Mouse (Mus musculus) hindbrain, embryonic 13.5 days (tissue): Measurements from ENCODE around the gene Umodl1. TPM values are rescaled to one million over a fixed set of nuclear protein-coding genes. Genes with fewer than 3 reads are reported as not detected.

Experiments used
- ATAC-seq: fragments of 200-750 bp; cut with Nextera tagmentation; 2 replicates; pipeline ENCODE4 v1.8.0; 2017; ENCODE audit warnings: moderate TSS enrichment; ENCODE audit not compliant: low FRiP score
- H3K27ac ChIP-seq: fragments of 300-500 bp; sonication (generic); 2 replicates; pipeline ENCODE4 v1.5.1; 2015; ENCODE audit warnings: inconsistent platforms, mild to moderate bottlenecking, moderate library complexity
- H3K27me3 ChIP-seq: fragments of 300-500 bp; sonication (generic); 2 replicates; pipeline ENCODE4 v1.6.1; 2015; ENCODE audit warnings: mild to moderate bottlenecking, inconsistent platforms
- H3K36me3 ChIP-seq: fragments of 300-500 bp; sonication (generic); 2 replicates; pipeline ENCODE4 v1.6.1; 2015; ENCODE audit warnings: mild to moderate bottlenecking, inconsistent platforms
- H3K4me1 ChIP-seq: fragments of 300-500 bp; sonication (generic); replicated peaks from 2 replicates; pipeline ENCODE4 v1.6.1; 2015; ENCODE audit warnings: inconsistent platforms
- H3K4me2 ChIP-seq: fragments of 300-500 bp; sonication (generic); 2 replicates; pipeline ENCODE4 v1.6.1; 2015; ENCODE audit warnings: inconsistent platforms, mild to moderate bottlenecking, moderate library complexity
- H3K4me3 ChIP-seq: fragments of 300-500 bp; sonication (generic); 2 replicates; pipeline ENCODE4 v1.5.1; 2015; ENCODE audit warnings: mild to moderate bottlenecking, inconsistent platforms
- H3K9ac ChIP-seq: fragments of 300-500 bp; sonication (generic); 2 replicates; pipeline ENCODE4 v1.6.1; 2015; ENCODE audit warnings: mild to moderate bottlenecking, inconsistent platforms
- H3K9me3 ChIP-seq: fragments of 300-500 bp; sonication (generic); 2 replicates; pipeline ENCODE4 v1.6.1; 2016; ENCODE audit warnings: inconsistent platforms
- WGBS: fragments of 180-500 bp; shearing (Covaris S2); methylation state at CpG from one replicate; pipeline ENCODE4 v1.1.7; 2015; 5-methylcytosine and 5-hydroxymethylcytosine counted together
- polyA plus RNA-seq: library from polyadenylated mRNA; unstranded; fragments of >200 nt; fragmentation: Nextera tagmentation; extraction: Ambion mirVana; gene quantifications from 2 replicates; pipeline ENCODE4 v1.2.1, GENCODE M21; 2015

Gene Umodl1
- polyA plus RNA-seq, 1 experiment from 2014 or later = not detected

DNA sequence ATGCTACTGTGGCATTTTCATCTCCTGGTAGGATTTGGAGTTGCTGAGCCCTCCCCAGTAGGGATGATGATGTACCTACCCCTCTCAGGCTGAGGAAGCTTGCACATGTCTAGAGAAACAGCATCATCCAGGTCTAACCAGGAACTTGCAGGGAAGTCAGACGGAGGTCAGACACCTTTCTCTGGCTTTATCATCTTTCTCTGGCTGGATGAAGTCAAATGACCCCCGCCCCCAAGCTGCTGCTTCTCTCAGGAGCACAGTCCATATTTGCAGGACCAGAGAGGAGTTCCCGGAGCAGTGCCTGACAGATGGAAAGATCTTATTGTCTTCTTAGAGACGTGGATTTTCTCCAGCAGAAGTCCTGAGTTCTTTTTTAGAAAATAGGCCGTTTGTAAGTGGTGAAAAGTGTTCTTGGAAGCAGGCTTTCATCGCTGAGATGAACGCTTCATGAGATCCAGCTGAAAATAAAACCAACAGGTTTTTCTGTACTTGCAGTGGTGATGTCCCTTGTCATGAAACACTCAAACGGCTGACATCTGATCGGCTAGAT, 74.5 kb downstream of the Umodl1 start:
- no peaks in the 10 kb centered on the region for H3K36me3 ChIP-seq
- ATAC-seq = no peak
- H3K4me1 ChIP-seq = peaks cover 8% of the 10 kb centered on the region
- H3K4me2 ChIP-seq = no peak overlapping the region
- H3K4me3 ChIP-seq = no peak overlapping the region
- H3K27ac ChIP-seq = no peak overlapping the region
- H3K9ac ChIP-seq = no peak overlapping the region
- peaks cover 12% of the 10 kb centered on the region for H3K9me3 ChIP-seq
- H3K27me3 ChIP-seq = no peaks in the 10 kb centered on the region
- WGBS = 87% methylated on average over 9 of the region's 9 CpGs

DNA sequence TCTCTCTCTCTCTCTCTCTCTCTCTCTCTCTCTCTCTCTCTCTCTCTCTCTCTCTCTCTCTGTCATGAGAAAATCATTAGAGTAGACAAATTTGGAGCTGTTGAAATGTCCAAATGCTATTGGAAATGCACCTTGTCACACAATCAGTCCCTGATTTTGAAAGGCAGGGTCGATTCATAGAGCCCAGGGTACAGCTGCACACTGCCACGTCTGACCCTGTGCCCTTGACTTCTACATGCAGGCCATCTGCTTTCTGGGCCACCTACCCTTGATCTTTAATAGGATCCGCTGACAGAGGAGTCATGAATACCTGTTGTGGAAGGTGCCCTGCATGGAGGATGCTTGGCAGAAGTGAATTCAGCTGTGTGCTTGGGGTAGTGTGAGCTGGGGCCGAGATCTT, 75.0 kb downstream of the Umodl1 start:
- 86% methylated on average over 4 of the region's 4 CpGs for WGBS
- H3K4me2 ChIP-seq = no peak overlapping the region

DNA sequence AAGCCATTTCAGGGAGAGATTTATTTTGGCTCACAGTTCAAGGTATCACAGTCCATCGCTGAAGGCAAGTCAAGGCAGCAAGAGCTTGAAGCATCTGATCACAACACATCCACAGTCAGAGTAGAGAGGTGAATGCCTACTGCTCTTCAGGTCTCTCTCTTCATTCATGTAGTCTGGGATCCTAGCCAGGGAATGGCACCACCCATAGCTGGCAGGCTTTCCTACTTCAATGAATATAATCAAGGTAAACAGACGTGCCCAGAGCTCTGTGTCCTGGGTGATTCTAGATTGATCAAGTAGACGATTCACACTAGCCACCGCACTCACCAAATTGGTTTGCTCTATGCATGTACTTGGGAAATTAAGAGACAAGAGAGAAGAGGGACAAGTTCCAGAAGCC, 77.9 kb downstream of the Umodl1 start:
- ATAC-seq = no peak
- no peaks in the 10 kb centered on the region for H3K36me3 ChIP-seq
- WGBS = 88% methylated on average over 4 of the region's 4 CpGs
- no peak overlapping the region for H3K9ac ChIP-seq
- no peaks in the 10 kb centered on the region for H3K27me3 ChIP-seq
- no peak overlapping the region for H3K27ac ChIP-seq
- H3K4me1 ChIP-seq = peaks cover 23% of the 10 kb centered on the region
- peaks cover 12% of the 10 kb centered on the region for H3K9me3 ChIP-seq
- H3K4me3 ChIP-seq = no peak overlapping the region
- no peak overlapping the region for H3K4me2 ChIP-seq

More for the DNA sequence above, 75.0 kb downstream of the Umodl1 start:
- no peak for ATAC-seq
- H3K27ac ChIP-seq = no peak overlapping the region
- H3K9ac ChIP-seq = no peak overlapping the region
- peaks cover 13% of the 10 kb centered on the region for H3K4me1 ChIP-seq
- no peaks in the 10 kb centered on the region for H3K36me3 ChIP-seq
- H3K4me3 ChIP-seq = no peak overlapping the region
- H3K9me3 ChIP-seq = peaks cover 12% of the 10 kb centered on the region
- H3K27me3 ChIP-seq = no peaks in the 10 kb centered on the region

DNA sequence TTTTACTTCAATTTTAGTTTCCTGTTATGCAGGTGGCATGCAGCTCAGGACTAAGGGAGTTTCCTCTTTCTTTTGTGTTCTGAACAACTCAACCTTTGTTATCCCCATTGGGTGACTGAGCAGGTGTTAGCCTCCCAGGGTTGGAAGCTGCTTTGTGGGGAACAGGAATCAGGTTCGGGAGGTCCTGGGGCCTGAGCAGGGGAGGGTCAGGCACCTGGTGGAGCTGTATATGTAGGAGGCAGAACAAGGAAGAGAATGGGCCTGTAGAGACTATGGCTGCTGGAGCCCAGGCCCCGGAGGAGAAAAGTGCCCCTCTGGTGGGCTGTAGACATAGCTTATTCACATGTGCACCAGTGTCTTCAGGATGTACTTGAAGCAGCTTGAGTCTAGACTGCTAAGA, 78.8 kb downstream of the Umodl1 start:
- no peak for ATAC-seq
- no peak overlapping the region for H3K9ac ChIP-seq
- peak overlapping the region; percentile 62; the same call in 1 of the 2 replicates for H3K27ac ChIP-seq
- peaks cover 12% of the 10 kb centered on the region for H3K9me3 ChIP-seq
- H3K4me1 ChIP-seq = peaks cover 23% of the 10 kb centered on the region
- H3K4me2 ChIP-seq = no peak overlapping the region
- no peaks in the 10 kb centered on the region for H3K27me3 ChIP-seq
- H3K36me3 ChIP-seq = no peaks in the 10 kb centered on the region
- 80% methylated on average over 2 of the region's 2 CpGs for WGBS
- H3K4me3 ChIP-seq = no peak overlapping the region

DNA sequence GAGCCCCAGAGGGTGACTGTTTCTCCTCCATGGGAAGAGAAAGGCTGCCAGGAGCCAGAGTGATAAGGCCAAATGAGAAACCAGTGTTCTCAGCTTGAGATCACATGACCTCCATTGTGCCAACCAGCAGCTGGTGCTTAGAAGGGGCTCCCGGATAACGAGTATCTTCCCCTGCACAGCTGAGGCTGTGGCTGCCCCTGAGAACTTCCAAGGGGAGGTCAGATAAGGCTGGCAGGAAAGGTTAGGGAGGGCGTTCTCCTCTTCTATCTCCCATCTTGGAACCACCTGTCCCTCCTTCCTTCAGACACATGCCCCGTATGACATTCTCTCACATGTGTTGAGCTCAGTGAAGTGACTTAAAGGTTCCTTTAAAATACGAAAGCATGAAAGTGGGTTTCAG, 79.7 kb downstream of the Umodl1 start:
- H3K27ac ChIP-seq = peak overlapping the region; percentile 62; the same call in 1 of the 2 replicates
- no peak overlapping the region for H3K4me3 ChIP-seq
- no peaks in the 10 kb centered on the region for H3K36me3 ChIP-seq
- H3K4me1 ChIP-seq = peaks cover 23% of the 10 kb centered on the region
- no peak overlapping the region for H3K4me2 ChIP-seq
- 0 out of 2 replicates have a peak, but pooled peaks have one; percentile 43 for ATAC-seq
- H3K9ac ChIP-seq = no peak overlapping the region
- no peaks in the 10 kb centered on the region for H3K27me3 ChIP-seq
- WGBS = 45% methylated on average over 5 of the region's 5 CpGs
- H3K9me3 ChIP-seq = peaks cover 12% of the 10 kb centered on the region

DNA sequence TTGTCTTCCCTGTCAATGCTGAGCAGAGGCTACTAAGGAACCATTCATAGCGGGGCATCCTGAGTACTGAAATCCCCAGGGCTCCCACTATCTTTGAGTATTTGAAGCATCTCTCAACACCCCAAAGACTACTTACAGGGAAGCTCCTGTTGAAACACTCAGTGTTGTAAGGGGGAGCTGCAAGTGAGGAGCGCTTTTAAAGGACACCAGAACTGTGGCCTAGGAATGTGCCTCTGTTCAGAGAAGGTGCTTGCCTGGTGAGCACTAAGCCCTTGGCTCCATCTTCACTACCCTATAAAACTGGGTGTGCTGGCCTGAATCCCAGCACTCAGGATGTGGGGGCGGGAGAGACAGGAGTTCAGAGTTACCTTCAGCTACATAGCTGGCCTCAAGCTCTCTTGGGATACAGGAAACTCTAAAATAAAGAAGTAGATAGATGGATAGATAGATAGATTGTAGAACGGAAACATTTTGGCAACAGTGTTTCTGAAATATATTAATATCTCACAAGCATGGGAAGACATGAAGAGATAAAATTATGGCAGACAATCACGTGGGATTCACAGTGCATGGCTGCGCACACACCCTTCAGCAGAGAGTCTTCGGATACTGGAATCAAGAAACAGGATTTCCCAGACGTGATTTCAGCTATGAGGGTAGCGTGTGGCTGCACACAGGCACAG, 80.4 kb downstream of the Umodl1 start:
- Histone ChIP-seq H3K27me3 (no peaks in the 10 kb centered on the region), H3K4me1 (peaks cover 23% of the 10 kb centered on the region), H3K4me2 (no peak overlapping the region), H3K36me3 (no peaks in the 10 kb centered on the region), H3K27ac (no peak overlapping the region), H3K4me3 (no peak overlapping the region), H3K9me3 (peaks cover 12% of the 10 kb centered on the region), H3K9ac (no peak overlapping the region)
- WGBS = 92% methylated on average over 9 of the region's 9 CpGs
- ATAC-seq = no peak

DNA sequence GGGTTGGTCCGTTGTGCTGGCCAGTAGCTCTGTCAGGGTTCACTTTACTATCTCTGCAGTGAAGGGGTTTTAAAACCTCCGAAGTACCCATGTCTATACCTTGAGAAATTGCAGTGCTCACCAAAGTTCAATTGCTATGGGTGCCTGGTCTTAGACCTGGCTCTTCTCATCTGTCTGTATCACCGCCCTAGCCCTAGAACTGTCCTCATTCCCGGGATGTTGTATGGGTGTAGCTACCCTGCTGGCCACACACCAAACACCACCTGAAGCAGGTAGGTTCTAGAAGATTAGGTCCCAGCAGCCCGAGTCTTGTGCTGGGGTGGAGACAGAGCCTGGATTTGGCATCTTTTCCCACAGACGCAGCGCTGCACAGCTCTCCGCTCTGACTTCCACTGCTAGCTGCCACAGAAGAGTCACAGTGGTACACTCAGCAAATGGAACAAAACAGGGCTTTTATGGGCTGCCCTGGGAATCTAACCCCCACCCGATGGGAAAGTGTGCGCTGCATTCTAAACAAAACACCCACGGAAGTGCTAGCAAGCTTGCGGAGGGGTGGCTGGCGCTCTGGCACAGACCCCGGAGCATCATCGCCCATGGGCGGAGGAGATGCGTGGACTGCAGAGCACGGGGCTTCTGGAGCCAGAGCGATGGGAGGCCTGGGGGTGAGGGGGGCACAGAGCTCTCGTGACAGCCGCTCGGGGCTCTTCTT, 81.9 kb downstream of the Umodl1 start:
- Histone ChIP-seq H3K4me2 (no peak overlapping the region), H3K27ac (no peak overlapping the region), H3K4me3 (no peak overlapping the region), H3K9ac (peak overlapping the region; percentile 19; the same call in 1 of the 2 replicates), H3K27me3 (no peaks in the 10 kb centered on the region), H3K4me1 (peaks cover 23% of the 10 kb centered on the region), H3K36me3 (no peaks in the 10 kb centered on the region), H3K9me3 (peaks cover 11% of the 10 kb centered on the region)
- WGBS = 74% methylated on average over 22 of the region's 22 CpGs
- peak; percentile 39; the same call in 1 of the 2 replicates for ATAC-seq

DNA sequence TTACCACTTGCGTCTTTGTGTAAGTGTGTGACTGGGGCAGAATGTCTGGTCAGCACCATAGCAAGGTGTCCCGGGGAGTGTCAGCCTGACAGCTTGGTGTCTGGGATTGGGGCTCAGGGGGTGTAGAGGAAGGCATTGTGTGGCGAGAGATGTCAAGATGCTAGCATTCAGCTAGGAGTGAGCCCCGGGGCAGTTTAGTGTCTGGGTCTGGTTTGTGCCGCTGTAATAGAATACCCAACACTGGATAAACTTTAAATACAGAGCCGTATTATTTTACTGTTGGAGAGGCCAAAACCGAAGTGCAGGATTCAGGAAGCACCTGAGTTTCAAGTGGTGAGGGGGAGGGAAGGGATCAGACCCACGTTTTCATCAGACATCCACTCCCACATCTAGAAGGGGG, 82.9 kb downstream of the Umodl1 start:
- no peaks in the 10 kb centered on the region for H3K27me3 ChIP-seq
- H3K4me1 ChIP-seq = peaks cover 23% of the 10 kb centered on the region
- no peak for ATAC-seq
- no peaks in the 10 kb centered on the region for H3K36me3 ChIP-seq
- H3K4me2 ChIP-seq = no peak overlapping the region
- 87% methylated on average over 8 of the region's 8 CpGs for WGBS
- peaks cover under 1% of the 10 kb centered on the region; the same call in 1 of the 2 replicates for H3K9me3 ChIP-seq
- no peak overlapping the region for H3K4me3 ChIP-seq
- H3K9ac ChIP-seq = no peak overlapping the region
- no peak overlapping the region for H3K27ac ChIP-seq

DNA sequence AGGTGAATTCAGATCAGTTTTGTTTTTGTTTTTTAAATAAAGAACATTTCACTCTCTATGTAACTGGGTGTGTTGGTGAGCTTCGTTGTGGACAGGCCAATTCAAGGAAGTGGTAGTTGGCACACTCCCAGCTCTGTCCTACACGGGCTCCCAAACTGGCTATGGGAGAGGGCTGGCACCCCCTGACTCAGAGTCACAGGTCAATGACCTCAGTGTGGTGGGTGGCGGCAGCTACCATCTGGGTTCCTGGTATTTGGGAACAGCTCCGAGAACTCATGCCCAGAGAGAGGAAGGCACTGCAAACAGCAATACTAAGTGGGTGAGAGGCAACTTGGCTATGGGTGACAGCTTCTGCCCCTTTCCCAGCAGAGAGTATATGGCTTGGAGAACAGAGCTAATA, 83.9 kb downstream of the Umodl1 start:
- H3K4me2 ChIP-seq = no peak overlapping the region
- 76% methylated on average over 4 of the region's 4 CpGs for WGBS
- H3K4me1 ChIP-seq = peaks cover 21% of the 10 kb centered on the region
- H3K4me3 ChIP-seq = no peak overlapping the region
- no peak overlapping the region for H3K27ac ChIP-seq
- ATAC-seq = no peak
- H3K27me3 ChIP-seq = no peaks in the 10 kb centered on the region
- H3K9me3 ChIP-seq = no peaks in the 10 kb centered on the region
- no peak overlapping the region for H3K9ac ChIP-seq
- no peaks in the 10 kb centered on the region for H3K36me3 ChIP-seq

DNA sequence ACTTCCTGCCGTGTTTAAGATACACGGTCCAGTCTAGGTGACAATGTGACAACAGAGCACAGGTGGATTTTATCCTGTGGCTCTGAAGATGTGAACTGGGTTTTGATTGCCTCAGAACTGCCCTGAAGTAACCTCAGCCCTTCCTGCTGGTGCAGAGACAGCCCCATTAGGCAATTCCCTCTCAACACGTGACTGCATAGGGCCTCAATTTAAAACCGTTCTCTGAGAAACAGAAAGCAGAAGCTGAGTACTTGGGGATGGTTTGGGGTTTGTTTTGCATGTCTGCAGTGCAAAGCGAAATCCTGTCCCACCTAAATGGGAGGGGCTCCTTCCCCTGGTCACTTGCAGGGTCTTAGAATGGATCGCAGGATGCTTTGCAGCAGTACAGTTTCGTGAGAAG, 85.2 kb downstream of the Umodl1 start:
- ATAC-seq = no peak
- WGBS = 73% methylated on average over 7 of the region's 7 CpGs
- Histone ChIP-seq H3K4me2 (no peak overlapping the region), H3K27me3 (0 out of 2 replicates have a peak, but pooled peaks cover 2% of the 10 kb centered on the region), H3K36me3 (no peaks in the 10 kb centered on the region), H3K4me3 (no peak overlapping the region), H3K9ac (no peak overlapping the region), H3K9me3 (no peaks in the 10 kb centered on the region), H3K27ac (no peak overlapping the region), H3K4me1 (peaks cover 8% of the 10 kb centered on the region)

DNA sequence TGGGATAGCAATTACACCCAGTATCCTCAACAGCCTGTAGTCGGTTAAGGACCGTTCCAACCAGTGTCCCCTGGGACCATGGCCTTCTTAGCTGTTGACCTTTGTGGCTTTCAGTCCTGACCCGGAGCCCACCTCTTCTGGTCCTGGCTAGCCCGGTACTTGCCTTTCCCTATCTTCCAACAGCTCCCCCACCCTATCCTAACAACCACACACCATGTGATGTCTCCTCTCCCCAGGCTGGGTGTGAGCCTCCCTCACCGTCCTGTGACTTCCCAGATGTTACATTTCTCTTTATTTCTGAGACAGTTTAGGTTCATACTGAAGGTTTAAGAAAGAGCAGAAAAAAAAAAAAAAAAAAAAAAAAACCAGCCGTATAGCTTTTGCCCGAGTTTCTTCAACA, 86.0 kb downstream of the Umodl1 start:
- Histone ChIP-seq H3K27me3 (0 out of 2 replicates have a peak, but pooled peaks cover 2% of the 10 kb centered on the region), H3K27ac (no peak overlapping the region), H3K9me3 (no peaks in the 10 kb centered on the region), H3K4me3 (no peak overlapping the region), H3K36me3 (no peaks in the 10 kb centered on the region), H3K9ac (no peak overlapping the region), H3K4me2 (no peak overlapping the region), H3K4me1 (peaks cover 8% of the 10 kb centered on the region)
- WGBS = 83% methylated on average over 7 of the region's 7 CpGs
- no peak for ATAC-seq

DNA sequence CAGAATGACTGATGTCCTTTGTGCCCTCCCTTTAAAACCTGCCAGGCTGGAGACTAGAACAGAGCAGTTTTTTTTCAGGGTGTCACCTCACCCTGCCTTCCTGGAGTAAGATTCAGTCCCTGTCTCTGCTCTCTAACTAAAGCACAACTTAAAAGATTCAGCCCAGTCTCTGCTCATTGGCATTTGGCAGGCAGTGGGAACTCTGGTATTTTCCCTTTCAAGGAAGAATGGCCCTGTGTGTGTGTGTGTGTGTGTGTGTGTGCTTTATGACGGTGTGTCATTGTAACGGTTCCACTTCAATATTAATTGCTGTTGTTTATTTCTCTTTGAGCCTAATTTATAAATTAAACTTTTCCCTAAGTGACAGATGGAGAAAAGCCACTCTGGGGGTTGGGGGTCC, 88.3 kb downstream of the Umodl1 start:
- no peaks in the 10 kb centered on the region for H3K36me3 ChIP-seq
- H3K9ac ChIP-seq = no peak overlapping the region
- no peak overlapping the region for H3K4me2 ChIP-seq
- WGBS = 71% methylated on average over 2 of the region's 2 CpGs
- no peaks in the 10 kb centered on the region for H3K9me3 ChIP-seq
- no peak overlapping the region for H3K4me3 ChIP-seq
- H3K27me3 ChIP-seq = 0 out of 2 replicates have a peak, but pooled peaks cover 2% of the 10 kb centered on the region
- no peak overlapping the region for H3K27ac ChIP-seq
- ATAC-seq = no peak
- H3K4me1 ChIP-seq = no peaks in the 10 kb centered on the region
